Mouse (Mus musculus) midbrain, embryonic 16.5 days (tissue): Measurements from ENCODE around the gene Sdhaf3. TPM values are rescaled to one million over a fixed set of nuclear protein-coding genes. Genes with fewer than 3 reads are reported as not detected.

Experiments used
- ATAC-seq: fragments of 200-750 bp; cut with Nextera tagmentation; 2 replicates; pipeline ENCODE4 v1.8.0; 2017; ENCODE audit warnings: moderate TSS enrichment
- H3K27ac ChIP-seq: fragments of 300-500 bp; sonication (generic); 2 replicates; pipeline ENCODE4 v1.5.1; 2014; ENCODE audit warnings: mild to moderate bottlenecking, low read length, mixed read lengths
- H3K27me3 ChIP-seq: fragments of 300-500 bp; sonication (generic); 2 replicates; pipeline ENCODE4 v1.6.1; 2014; ENCODE audit warnings: low read depth, low read length, mixed read lengths; ENCODE audit not compliant: control insufficient read depth, insufficient read depth
- H3K36me3 ChIP-seq: fragments of 300-500 bp; sonication (generic); 2 replicates; pipeline ENCODE4 v1.6.1; 2014; ENCODE audit warnings: mild to moderate bottlenecking, low read length, moderate library complexity, mixed read lengths; ENCODE audit not compliant: control insufficient read depth, insufficient read depth
- H3K4me1 ChIP-seq: fragments of 300-500 bp; sonication (generic); 2 replicates; pipeline ENCODE4 v1.6.1; 2014; ENCODE audit warnings: mild to moderate bottlenecking, low read length, mixed read lengths; ENCODE audit not compliant: control insufficient read depth, insufficient read depth
- H3K4me2 ChIP-seq: fragments of 300-500 bp; sonication (generic); 2 replicates; pipeline ENCODE4 v1.6.1; 2014; ENCODE audit warnings: mild to moderate bottlenecking, low read length, mixed read lengths
- H3K4me3 ChIP-seq: fragments of 300-500 bp; sonication (generic); 2 replicates; pipeline ENCODE4 v1.5.1; 2014; ENCODE audit warnings: low read depth, mild to moderate bottlenecking, low read length, moderate library complexity, mixed read lengths
- H3K9ac ChIP-seq: fragments of 300-500 bp; sonication (generic); 2 replicates; pipeline ENCODE4 v1.6.1; 2014; ENCODE audit warnings: low read depth, low read length, mixed read lengths
- H3K9me3 ChIP-seq: fragments of 300-500 bp; sonication (generic); replicated peaks from 2 replicates; pipeline ENCODE4 v1.6.1; 2014; ENCODE audit warnings: mild to moderate bottlenecking, low read length, mixed read lengths; ENCODE audit not compliant: control insufficient read depth, poor library complexity, severe bottlenecking
- WGBS: fragments of 180-500 bp; shearing (Covaris S2); extraction: QIAGEN DNeasy Blood & Tissue Kit; methylation state at CpG from one replicate; pipeline ENCODE4 v1.1.7; 2014; 5-methylcytosine and 5-hydroxymethylcytosine counted together
- polyA plus RNA-seq: library from polyadenylated mRNA; unstranded; fragments of >200 nt; fragmentation: Nextera tagmentation; extraction: Ambion mirVana; gene quantifications from 2 replicates; pipeline ENCODE4 v1.2.1, GENCODE M21; 2015

The Sdhaf3 gene
- polyA plus RNA-seq, 1 experiment from 2014 or later, result 7.8 TPM

- no peaks in the 10 kb centered on the region for H3K27me3 ChIP-seq
- peaks cover 5% of the 10 kb centered on the region; the same call in 1 of the 2 replicates for H3K4me1 ChIP-seq
- no peak overlapping the region for H3K4me3 ChIP-seq
- H3K9me3 ChIP-seq, result no peaks in the 10 kb centered on the region
- no peak overlapping the region for H3K27ac ChIP-seq
- no peak overlapping the region for H3K4me2 ChIP-seq
- ATAC-seq, result no peak
- 90% methylated on average over 4 of the region's 4 CpGs for WGBS
- H3K36me3 ChIP-seq, result no peaks in the 10 kb centered on the region
- no peak overlapping the region for H3K9ac ChIP-seq
These were observed 127.9 kb downstream of the Sdhaf3 start for GRCm38 (mm10) chr6:7083661-7084060.

- no peak overlapping the region for H3K4me3 ChIP-seq
- ATAC-seq, result no peak
- H3K36me3 ChIP-seq, result no peaks in the 10 kb centered on the region
- no peak overlapping the region for H3K4me2 ChIP-seq
- no peak overlapping the region for H3K27ac ChIP-seq
- 75% methylated on average over 2 of the region's 2 CpGs for WGBS
- no peaks in the 10 kb centered on the region for H3K27me3 ChIP-seq
- H3K4me1 ChIP-seq, result peaks cover 5% of the 10 kb centered on the region; the same call in 1 of the 2 replicates
- H3K9ac ChIP-seq, result no peak overlapping the region
- no peaks in the 10 kb centered on the region for H3K9me3 ChIP-seq
These were observed 128.6 kb downstream of the Sdhaf3 start for GRCm38 (mm10) chr6:7084370-7084769.

GRCm38 (mm10) chr6:7085506-7085905 is 129.7 kb downstream of the Sdhaf3 start:
- no peak overlapping the region for H3K4me2 ChIP-seq

GRCm38 (mm10) chr6:7092094-7092493 is 136.3 kb downstream of the Sdhaf3 start:
- Histone ChIP-seq H3K27me3 (no peaks in the 10 kb centered on the region), H3K4me1 (no peaks in the 10 kb centered on the region), H3K9ac (no peak overlapping the region), H3K4me3 (no peak overlapping the region), H3K4me2 (no peak overlapping the region), H3K36me3 (no peaks in the 10 kb centered on the region), H3K27ac (no peak overlapping the region), H3K9me3 (no peaks in the 10 kb centered on the region)
- 89% methylated on average over 1 of the region's 1 CpGs for WGBS
- no peak for ATAC-seq

More at GRCm38 (mm10) chr6:7085506-7085905, 129.7 kb downstream of the Sdhaf3 start:
- no peaks in the 10 kb centered on the region for H3K9me3 ChIP-seq
- no peak overlapping the region for H3K4me3 ChIP-seq
- no peak overlapping the region for H3K27ac ChIP-seq
- H3K36me3 ChIP-seq, result no peaks in the 10 kb centered on the region
- H3K9ac ChIP-seq, result no peak overlapping the region
- no peaks in the 10 kb centered on the region for H3K27me3 ChIP-seq
- no peak for ATAC-seq
- WGBS, result 72% methylated on average over 2 of the region's 2 CpGs
- peaks cover 5% of the 10 kb centered on the region; the same call in 1 of the 2 replicates for H3K4me1 ChIP-seq

Other genes with a start within 250 kb of the Sdhaf3 start
- 1.3 and 3.0 TPM in 2 replicates for gene Dlx6, start 92.7 kb upstream of the Sdhaf3 start, polyA plus RNA-seq
- 9.7 and 20.7 TPM in 2 replicates for gene Dlx5, start 73.9 kb upstream of the Sdhaf3 start, polyA plus RNA-seq